Mouse (Mus musculus): ENCODE results near the gene Meis3. TPM values are rescaled to one million over a fixed set of nuclear protein-coding genes. Genes with fewer than 3 reads are reported as not detected.

Gene Meis3
- polyA plus RNA-seq, 1 experiment from 2014 or later = 17.7 TPM

DNA sequence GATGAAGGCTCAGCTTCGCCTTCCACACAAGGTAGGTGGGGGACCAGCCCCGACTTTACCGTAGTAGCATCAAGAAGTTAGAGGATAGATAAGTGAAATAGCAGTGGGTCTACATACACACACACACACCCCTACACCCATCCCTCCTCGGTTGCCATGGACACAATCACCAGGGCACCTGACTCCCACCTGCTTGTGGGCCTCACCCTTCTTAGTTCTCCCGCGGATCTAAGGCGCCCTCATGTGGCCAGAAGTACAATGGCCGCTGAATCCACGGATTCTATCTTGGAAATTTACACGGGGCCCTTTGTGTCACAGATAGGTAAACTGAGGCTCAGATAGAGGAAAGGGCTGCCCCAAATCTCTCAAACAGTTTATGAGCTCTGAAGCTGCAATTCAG is 21.4 kb upstream of the Meis3 start:
- peaks cover 11% of the 10 kb centered on the region for H3K27me3 ChIP-seq (replicated peaks; ENCODE audit: control insufficient read depth, insufficient read depth, low read length)
- WGBS = 18% methylated on average over 10 of the region's 10 CpGs
- H3K4me3 ChIP-seq (ENCODE audit: low read depth, low read length) = no peak overlapping the region
- DNase-seq (ENCODE audit: low spot score) = no peak
- H3K9me3 ChIP-seq (ENCODE audit: control insufficient read depth, low read length) = no peaks in the 10 kb centered on the region
- H3K9ac ChIP-seq (ENCODE audit: low read depth, low read length) = no peak overlapping the region
- no peaks in the 10 kb centered on the region for H3K4me1 ChIP-seq (replicated peaks; ENCODE audit: control insufficient read depth, insufficient read depth, low read length)
- no peak overlapping the region for H3K4me2 ChIP-seq
- no peak overlapping the region for H3K27ac ChIP-seq (ENCODE audit: low read depth, low read length)
- no peak; the same call in 1 of the 2 replicates for ATAC-seq (replicated peaks; ENCODE audit: low FRiP score)
- H3K36me3 ChIP-seq (ENCODE audit: control insufficient read depth, insufficient read depth, low read length) = no peaks in the 10 kb centered on the region

DNA sequence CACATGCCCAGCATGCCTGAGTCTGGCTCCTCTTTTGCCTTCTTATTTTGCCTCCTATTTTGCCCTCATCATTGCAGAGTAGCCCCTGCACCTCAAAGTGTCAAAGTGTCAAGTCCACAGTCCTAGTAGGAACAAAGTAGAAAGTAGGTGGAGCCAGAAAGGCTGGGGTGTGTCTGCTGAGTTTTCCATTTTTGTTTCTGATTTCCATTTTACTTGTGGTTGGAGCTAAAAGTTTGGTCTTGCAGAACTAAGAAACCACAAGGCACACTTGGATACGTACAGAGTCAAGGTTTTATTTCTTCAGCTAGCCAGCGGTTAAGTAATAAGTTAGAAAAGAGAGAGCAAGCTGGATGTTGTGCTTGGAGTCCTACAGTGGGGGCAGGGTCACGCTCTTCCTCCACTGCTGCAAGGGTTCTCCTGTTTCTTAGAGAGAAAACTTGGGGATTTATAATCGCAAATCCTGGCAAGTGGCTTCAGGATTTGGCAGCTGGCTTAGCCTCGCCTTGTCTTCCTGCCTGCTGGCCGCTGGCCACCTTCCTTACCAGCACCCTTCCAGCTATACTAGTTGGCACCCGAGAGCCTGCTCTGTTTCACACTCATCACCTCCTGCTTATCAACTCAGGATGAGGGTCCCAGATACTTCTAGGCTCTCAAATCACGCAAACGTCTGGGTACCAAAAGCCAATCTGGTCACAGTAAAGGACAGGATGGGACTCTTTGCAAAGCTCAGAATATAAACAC is 19.6 kb upstream of the Meis3 start:
- Histone ChIP-seq H3K27me3 (replicated peaks; ENCODE audit: control insufficient read depth, insufficient read depth, low read length) (peaks cover 26% of the 10 kb centered on the region), H3K4me2 (no peak overlapping the region), H3K4me1 (replicated peaks; ENCODE audit: control insufficient read depth, insufficient read depth, low read length) (no peaks in the 10 kb centered on the region), H3K36me3 (ENCODE audit: control insufficient read depth, insufficient read depth, low read length) (no peaks in the 10 kb centered on the region), H3K4me3 (ENCODE audit: low read depth, low read length) (no peak overlapping the region), H3K9ac (ENCODE audit: low read depth, low read length) (no peak overlapping the region), H3K27ac (ENCODE audit: low read depth, low read length) (no peak overlapping the region), H3K9me3 (ENCODE audit: control insufficient read depth, low read length) (no peaks in the 10 kb centered on the region)
- 65% methylated on average over 9 of the region's 9 CpGs for whole genome bisulfite sequencing
- DNase-seq (ENCODE audit: low spot score) (no peak), ATAC-seq (replicated peaks; ENCODE audit: low FRiP score) (no peak)

DNA sequence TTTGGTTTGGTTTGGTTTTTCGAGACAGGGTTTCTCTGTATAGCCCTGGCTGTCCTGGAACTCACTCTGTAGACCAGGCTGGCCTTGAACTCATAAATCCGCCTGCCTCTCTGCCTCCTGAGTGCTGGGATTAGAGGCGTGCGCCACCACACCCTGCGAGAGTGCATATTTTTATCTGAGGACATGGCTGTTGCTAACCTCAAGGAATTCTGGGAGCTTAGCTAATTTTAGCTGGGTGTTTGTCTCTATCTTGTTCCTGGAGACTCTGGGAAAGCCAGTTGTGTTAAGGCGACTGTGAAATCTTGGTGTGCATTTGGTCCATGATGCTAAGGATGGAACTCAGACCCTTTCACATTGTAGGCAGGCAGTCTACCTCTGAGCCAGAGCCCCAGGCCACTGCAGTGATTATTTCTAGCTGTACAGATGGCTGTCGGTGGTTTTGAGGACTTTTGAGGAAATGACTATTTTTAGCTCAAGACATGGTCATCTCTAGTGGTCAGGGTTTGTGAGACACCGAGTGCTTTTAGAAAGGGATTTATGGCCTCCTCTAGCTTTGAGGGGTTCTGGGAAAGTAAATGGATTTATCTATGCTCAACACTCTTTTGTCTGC is 18.7 kb upstream of the Meis3 start:
- no peak for DNase-seq (ENCODE audit: low spot score)
- no peak overlapping the region for H3K4me3 ChIP-seq (ENCODE audit: low read depth, low read length)

DNA sequence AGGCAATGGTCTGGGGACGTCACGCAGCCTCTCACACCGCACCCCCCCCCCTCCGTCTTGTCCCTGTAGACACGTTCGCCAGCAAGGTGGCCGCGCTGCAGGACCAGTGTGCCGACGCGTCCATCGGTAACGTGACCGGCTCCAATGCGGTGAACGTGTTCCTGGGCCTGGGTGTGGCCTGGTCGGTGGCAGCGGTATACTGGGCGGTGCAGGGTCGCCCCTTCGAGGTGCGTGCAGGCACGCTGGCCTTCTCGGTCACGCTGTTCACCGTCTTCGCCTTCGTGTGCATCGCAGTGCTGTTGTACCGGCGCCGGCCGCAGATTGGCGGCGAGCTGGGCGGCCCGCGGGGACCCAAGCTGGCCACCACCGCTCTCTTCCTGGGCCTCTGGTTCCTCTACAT is 16.2 kb upstream of the Meis3 start:
- H3K4me1 ChIP-seq (replicated peaks; ENCODE audit: control insufficient read depth, insufficient read depth, low read length) = no peaks in the 10 kb centered on the region
- no peak overlapping the region for H3K27ac ChIP-seq (ENCODE audit: low read depth, low read length)
- H3K4me2 ChIP-seq = peak overlapping the region; percentile 34; the same call in 1 of the 2 replicates
- H3K4me3 ChIP-seq (ENCODE audit: low read depth, low read length) = no peak overlapping the region
- H3K9ac ChIP-seq (ENCODE audit: low read depth, low read length) = no peak overlapping the region
- DNase-seq (ENCODE audit: low spot score) (no peak), ATAC-seq (replicated peaks; ENCODE audit: low FRiP score) (no peak)
- H3K9me3 ChIP-seq (ENCODE audit: control insufficient read depth, low read length) = no peaks in the 10 kb centered on the region
- H3K36me3 ChIP-seq (ENCODE audit: control insufficient read depth, insufficient read depth, low read length) = no peaks in the 10 kb centered on the region
- H3K27me3 ChIP-seq (replicated peaks; ENCODE audit: control insufficient read depth, insufficient read depth, low read length) = peaks cover 26% of the 10 kb centered on the region
- 10% methylated on average over 39 of the region's 39 CpGs for WGBS

More for the DNA sequence above, 18.7 kb upstream of the Meis3 start:
- Histone ChIP-seq H3K9ac (ENCODE audit: low read depth, low read length) (no peak overlapping the region), H3K27ac (ENCODE audit: low read depth, low read length) (no peak overlapping the region), H3K36me3 (ENCODE audit: control insufficient read depth, insufficient read depth, low read length) (no peaks in the 10 kb centered on the region), H3K4me2 (no peak overlapping the region), H3K27me3 (replicated peaks; ENCODE audit: control insufficient read depth, insufficient read depth, low read length) (peaks cover 26% of the 10 kb centered on the region), H3K9me3 (ENCODE audit: control insufficient read depth, low read length) (no peaks in the 10 kb centered on the region), H3K4me1 (replicated peaks; ENCODE audit: control insufficient read depth, insufficient read depth, low read length) (no peaks in the 10 kb centered on the region)
- WGBS = 54% methylated on average over 8 of the region's 8 CpGs
- no peak for ATAC-seq (replicated peaks; ENCODE audit: low FRiP score)

DNA sequence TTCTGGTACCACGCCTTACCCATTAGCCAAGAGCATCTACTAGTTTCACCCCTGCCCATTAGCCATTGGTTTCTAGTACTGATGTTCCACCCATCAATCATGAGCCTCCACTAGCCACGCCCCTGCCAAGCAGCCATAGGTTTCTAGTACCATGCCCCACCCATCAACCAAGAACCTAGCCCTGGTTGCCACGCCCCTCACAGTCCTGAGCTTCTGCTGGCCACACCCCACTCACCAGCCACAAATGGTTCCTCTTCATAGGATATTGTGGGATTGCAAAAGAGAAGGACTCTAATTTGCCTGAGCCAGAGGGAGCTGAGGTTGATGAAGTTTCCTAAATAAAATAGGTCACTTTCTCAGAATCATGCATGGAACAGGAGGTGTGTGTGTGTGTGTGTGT is 14.2 kb upstream of the Meis3 start:
- no peak for DNase-seq (ENCODE audit: low spot score)
- ATAC-seq (replicated peaks; ENCODE audit: low FRiP score) = no peak
- Histone ChIP-seq H3K4me2 (no peak overlapping the region), H3K9me3 (ENCODE audit: control insufficient read depth, low read length) (no peaks in the 10 kb centered on the region), H3K4me3 (ENCODE audit: low read depth, low read length) (no peak overlapping the region), H3K27ac (ENCODE audit: low read depth, low read length) (no peak overlapping the region), H3K36me3 (ENCODE audit: control insufficient read depth, insufficient read depth, low read length) (no peaks in the 10 kb centered on the region), H3K27me3 (replicated peaks; ENCODE audit: control insufficient read depth, insufficient read depth, low read length) (peaks cover 26% of the 10 kb centered on the region), H3K4me1 (replicated peaks; ENCODE audit: control insufficient read depth, insufficient read depth, low read length) (no peaks in the 10 kb centered on the region), H3K9ac (ENCODE audit: low read depth, low read length) (no peak overlapping the region)
- WGBS = 62% methylated on average over 3 of the region's 3 CpGs

DNA sequence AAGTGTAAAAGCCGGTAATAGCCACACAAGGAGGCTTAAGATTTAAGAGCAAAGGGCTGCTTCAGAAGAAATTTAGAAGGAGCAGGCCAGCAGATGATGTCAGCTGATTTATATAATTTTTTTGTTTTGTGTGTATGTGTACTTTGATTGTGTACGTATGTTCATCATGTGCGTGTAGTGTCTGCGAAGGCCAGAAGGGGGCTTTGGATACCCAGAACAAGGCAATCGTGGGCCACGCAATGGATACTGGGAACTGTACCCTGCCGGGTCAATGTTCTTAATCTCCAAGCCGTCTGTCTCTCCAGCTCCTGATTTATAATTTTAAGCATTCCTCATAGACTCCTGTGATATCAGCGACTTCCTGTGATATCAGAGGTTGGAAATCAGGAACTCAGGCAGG is 13.6 kb upstream of the Meis3 start:
- H3K36me3 ChIP-seq (ENCODE audit: control insufficient read depth, insufficient read depth, low read length) = no peaks in the 10 kb centered on the region
- ATAC-seq (replicated peaks; ENCODE audit: low FRiP score) (no peak), DNase-seq (ENCODE audit: low spot score) (no peak)
- H3K4me1 ChIP-seq (replicated peaks; ENCODE audit: control insufficient read depth, insufficient read depth, low read length) = no peaks in the 10 kb centered on the region
- no peak overlapping the region for H3K4me3 ChIP-seq (ENCODE audit: low read depth, low read length)
- H3K9me3 ChIP-seq (ENCODE audit: control insufficient read depth, low read length) = no peaks in the 10 kb centered on the region
- H3K4me2 ChIP-seq = no peak overlapping the region
- no peak overlapping the region for H3K9ac ChIP-seq (ENCODE audit: low read depth, low read length)
- 82% methylated on average over 9 of the region's 9 CpGs for WGBS
- no peak overlapping the region for H3K27ac ChIP-seq (ENCODE audit: low read depth, low read length)
- H3K27me3 ChIP-seq (replicated peaks; ENCODE audit: control insufficient read depth, insufficient read depth, low read length) = peaks cover 26% of the 10 kb centered on the region

DNA sequence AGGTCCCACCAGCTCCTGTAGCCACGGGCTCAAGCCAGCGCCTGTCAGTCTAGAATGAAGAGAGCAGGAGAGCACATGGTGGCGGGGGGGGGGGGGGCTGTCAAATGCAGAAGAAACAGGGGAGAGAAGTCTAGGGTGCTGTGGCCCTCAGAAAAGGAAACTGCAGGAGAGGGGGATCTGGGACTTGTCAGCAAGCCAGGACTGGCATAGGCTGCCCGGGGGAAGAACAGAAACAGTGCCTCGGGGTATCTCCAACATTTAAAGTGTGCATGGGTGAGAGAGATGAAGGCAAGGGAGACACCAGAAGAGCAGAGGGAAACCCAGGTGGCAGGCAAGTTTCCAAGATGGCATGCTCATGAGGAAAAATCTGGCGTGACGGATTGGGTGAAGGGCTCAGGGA is 12.9 kb upstream of the Meis3 start:
- peaks cover 26% of the 10 kb centered on the region for H3K27me3 ChIP-seq (replicated peaks; ENCODE audit: control insufficient read depth, insufficient read depth, low read length)
- H3K4me1 ChIP-seq (replicated peaks; ENCODE audit: control insufficient read depth, insufficient read depth, low read length) = no peaks in the 10 kb centered on the region
- H3K36me3 ChIP-seq (ENCODE audit: control insufficient read depth, insufficient read depth, low read length) = no peaks in the 10 kb centered on the region
- H3K4me3 ChIP-seq (ENCODE audit: low read depth, low read length) = no peak overlapping the region
- no peak overlapping the region for H3K27ac ChIP-seq (ENCODE audit: low read depth, low read length)
- no peak overlapping the region for H3K9ac ChIP-seq (ENCODE audit: low read depth, low read length)
- DNase-seq (ENCODE audit: low spot score) (no peak), ATAC-seq (replicated peaks; ENCODE audit: low FRiP score) (no peak)
- WGBS = 73% methylated on average over 7 of the region's 7 CpGs
- no peaks in the 10 kb centered on the region for H3K9me3 ChIP-seq (ENCODE audit: control insufficient read depth, low read length)
- H3K4me2 ChIP-seq = no peak overlapping the region

DNA sequence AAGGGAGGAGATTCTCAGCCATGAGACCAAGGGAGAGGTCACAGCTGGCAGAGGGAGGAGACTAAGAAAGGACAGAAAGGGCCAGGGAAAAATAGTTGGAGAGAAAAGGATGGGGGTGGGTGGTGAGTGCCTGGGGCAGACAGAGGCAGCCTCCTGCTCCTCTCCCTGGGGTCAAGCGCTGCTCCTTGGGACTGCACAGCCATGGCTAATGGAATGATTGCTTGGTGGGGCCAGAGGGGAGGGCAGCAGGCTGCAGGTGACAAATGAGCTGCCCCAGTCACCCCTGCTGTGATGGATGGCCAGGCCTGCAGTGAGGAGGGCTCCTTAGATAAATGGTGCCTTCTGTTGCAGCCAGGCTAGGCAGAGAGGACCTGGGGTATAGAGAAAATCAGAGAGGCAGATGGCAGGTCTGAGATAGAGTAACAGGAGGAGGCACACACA is 2.7 kb upstream of the Meis3 start:
- peaks cover 31% of the 10 kb centered on the region for H3K27me3 ChIP-seq (replicated peaks; ENCODE audit: control insufficient read depth, insufficient read depth, low read length)
- no peak overlapping the region for H3K4me3 ChIP-seq (ENCODE audit: low read depth, low read length)
- H3K4me1 ChIP-seq (replicated peaks; ENCODE audit: control insufficient read depth, insufficient read depth, low read length) = peaks cover 5% of the 10 kb centered on the region; the same call in 1 of the 2 replicates
- WGBS = 25% methylated on average over 1 of the region's 1 CpGs
- no peak overlapping the region for H3K9ac ChIP-seq (ENCODE audit: low read depth, low read length)
- H3K36me3 ChIP-seq (ENCODE audit: control insufficient read depth, insufficient read depth, low read length) = no peaks in the 10 kb centered on the region
- peaks cover 2% of the 10 kb centered on the region; the same call in 1 of the 2 replicates for H3K9me3 ChIP-seq (ENCODE audit: control insufficient read depth, low read length)
- ATAC-seq (replicated peaks; ENCODE audit: low FRiP score) = no peak
- no peak overlapping the region for H3K27ac ChIP-seq (ENCODE audit: low read depth, low read length)
- H3K4me2 ChIP-seq = no peak overlapping the region
- no peak for DNase-seq (ENCODE audit: low spot score)

Data from liver, embryonic 11.5 days (tissue).